Mouse (Mus musculus) MEL (cell line): Measurements from ENCODE around the gene Nme9.

ENCODE experiments used
- CHD1 ChIP-seq: IDR thresholded peaks from 2 replicates; pipeline ENCODE4 v1.6.1; 2012; ENCODE audit warnings: low read depth, mild to moderate bottlenecking, inconsistent platforms, low read length, improper control_type of control experiment
- CTCF ChIP-seq, 3 experiments: IDR thresholded peaks in 2 of 3; conservative IDR thresholded peaks in 1 of 3; 2 replicates each; pipeline ENCODE4 v1.5.1; 2011 to 2012; ENCODE audit warnings: low read length in 3 of 3, low read depth in 2 of 3, mild to moderate bottlenecking in 2 of 3, improper control_type of control experiment in 1 of 3, inconsistent platforms in 1 of 3, mixed read lengths in 1 of 3, moderate library complexity in 1 of 3; ENCODE audit not compliant: control insufficient read depth in 1 of 3, insufficient read depth in 1 of 3, poor library complexity in 1 of 3, severe bottlenecking in 1 of 3
- E2F4 ChIP-seq: IDR thresholded peaks from 2 replicates; pipeline ENCODE4 v1.6.1; 2011; ENCODE audit warnings: low read depth, low read length, improper control_type of control experiment, borderline replicate concordance
- EP300 ChIP-seq, 2 experiments: IDR thresholded peaks; 2 replicates each; pipeline ENCODE4 v1.6.1; 2011; ENCODE audit warnings: improper control_type of control experiment in 2 of 2, low read length in 2 of 2, low read depth in 1 of 2, mild to moderate bottlenecking in 1 of 2
- GATA1 ChIP-seq: IDR thresholded peaks from 2 replicates; pipeline ENCODE4 v1.6.1; 2011; ENCODE audit warnings: low read depth, low read length, improper control_type of control experiment
- MAX ChIP-seq: IDR thresholded peaks from 2 replicates; pipeline ENCODE4 v1.6.1; 2011; ENCODE audit warnings: low read length, improper control_type of control experiment
- POLR2A ChIP-seq, 2 experiments: IDR thresholded peaks; 2 replicates each; pipeline ENCODE4 v1.6.1; 2011 to 2012; ENCODE audit warnings: low read length in 2 of 2, mild to moderate bottlenecking in 2 of 2, control low read depth in 1 of 2, improper control_type of control experiment in 1 of 2, low read depth in 1 of 2, moderate library complexity in 1 of 2; ENCODE audit not compliant: control insufficient read depth in 1 of 2, insufficient read depth in 1 of 2, poor library complexity in 1 of 2
- POLR2AphosphoS2 ChIP-seq: IDR thresholded peaks from 2 replicates; pipeline ENCODE4 v1.6.1; 2011; ENCODE audit warnings: low read length, improper control_type of control experiment
- UBTF ChIP-seq: IDR thresholded peaks from 2 replicates; pipeline ENCODE4 v1.6.1; 2012; ENCODE audit warnings: low read depth, mild to moderate bottlenecking, inconsistent platforms, low read length, improper control_type of control experiment, moderate library complexity, borderline replicate concordance; ENCODE audit not compliant: insufficient read depth
- USF1 ChIP-seq: IDR thresholded peaks from 2 replicates; pipeline ENCODE4 v1.6.1; 2014; ENCODE audit warnings: low read depth, mild to moderate bottlenecking, inconsistent platforms, low read length, improper control_type of control experiment, moderate library complexity
- ZKSCAN1 ChIP-seq: IDR thresholded peaks from 2 replicates; pipeline ENCODE4 v1.6.1; 2012; ENCODE audit warnings: low read depth, mild to moderate bottlenecking, inconsistent platforms, low read length, improper control_type of control experiment, moderate library complexity

- TF ChIP-seq UBTF (no peak), USF1 (no peak), POLR2A (IDR thresholded peaks at IDR 0.05; ENCODE audit: control insufficient read depth in 1 of 2, insufficient read depth in 1 of 2, low read depth in 1 of 2, low read length in 2 of 2, poor library complexity in 1 of 2) (no peak), CHD1 (no peak), MAX (no peak), EP300 (IDR thresholded peaks at IDR 0.05; ENCODE audit: low read depth in 1 of 2, low read length in 2 of 2) (no peak), GATA1 (no peak), ZKSCAN1 (no peak), POLR2AphosphoS2 (no peak), E2F4 (no peak), CTCF (IDR thresholded peaks at IDR 0.05 in 2 of 3, conservative IDR thresholded peaks at IDR 0.05 in 1 of 3; ENCODE audit: control insufficient read depth in 1 of 3, insufficient read depth in 1 of 3, low read depth in 2 of 3, low read length in 3 of 3, poor library complexity in 1 of 3, severe bottlenecking in 1 of 3) (no peak)
Observed at GRCm38 (mm10) chr9:99411093-99411492, 40.2 kb upstream of the Nme9 start.
